Mouse (Mus musculus) thymus, adult 2 months (tissue): ENCODE data around the gene Vmn1r44. TPM values are rescaled to one million over a fixed set of nuclear protein-coding genes. Genes with fewer than 3 reads are reported as not detected.
"Not testable (repeated sequence)": the region's sequence is repeated elsewhere in the genome, so short reads cannot be mapped to it uniquely, and the experiment has no call there.

ENCODE experiments used
- DNase-seq: peaks from one replicate; pipeline ENCODE4 v3.0.0; 2021
- H3K27ac ChIP-seq: fragments of 200-500 bp; 2 replicates; pipeline ENCODE4 v1.5.1; 2012; ENCODE audit warnings: low read length, control low read depth; ENCODE audit not compliant: control insufficient read depth, insufficient read depth
- H3K27me3 ChIP-seq: fragments of 200-500 bp; 2 replicates; pipeline ENCODE4 v1.6.1; 2012; ENCODE audit warnings: mild to moderate bottlenecking, low read length, moderate library complexity, mixed read lengths; ENCODE audit not compliant: control insufficient read depth, insufficient read depth
- H3K36me3 ChIP-seq: fragments of 200-500 bp; 2 replicates; pipeline ENCODE4 v1.6.1; 2012; ENCODE audit warnings: mild to moderate bottlenecking, low read length, moderate library complexity; ENCODE audit not compliant: control insufficient read depth, insufficient read depth
- H3K4me1 ChIP-seq: fragments of 200-500 bp; replicated peaks from 2 replicates; pipeline ENCODE4 v1.6.1; 2012; ENCODE audit warnings: low read length; ENCODE audit not compliant: control insufficient read depth, insufficient read depth
- H3K4me3 ChIP-seq: fragments of 200-500 bp; 2 replicates; pipeline ENCODE4 v1.5.1; 2012; ENCODE audit warnings: mild to moderate bottlenecking, low read length, control low read depth, moderate library complexity; ENCODE audit not compliant: control insufficient read depth, insufficient read depth
- CTCF ChIP-seq: fragments of 200-500 bp; IDR thresholded peaks from 2 replicates; pipeline ENCODE4 v1.5.1; 2012; ENCODE audit warnings: mild to moderate bottlenecking, control low read depth, low read length, moderate library complexity, borderline replicate concordance; ENCODE audit not compliant: control insufficient read depth, poor library complexity, insufficient read depth; ENCODE audit errors: extremely low read depth
- POLR2A ChIP-seq: fragments of 200-500 bp; IDR thresholded peaks from 2 replicates; pipeline ENCODE4 v1.6.1; 2012; ENCODE audit warnings: mild to moderate bottlenecking, low read length, control low read depth, moderate library complexity; ENCODE audit not compliant: control insufficient read depth, poor library complexity, insufficient read depth; ENCODE audit errors: extremely low read depth
- WGBS: fragments of 180-500 bp; shearing (Covaris S2); methylation state at CpG from one replicate; pipeline ENCODE4 v1.1.7; 2018; 5-methylcytosine and 5-hydroxymethylcytosine counted together
- polyA plus RNA-seq: library from polyadenylated mRNA; depleted of rRNA; stranded (reverse); fragments of >200 nt; gene quantifications from 2 replicates; pipeline ENCODE4 v1.2.3, GENCODE M21; 2012; rRNA removed

Gene Vmn1r44
- polyA plus RNA-seq, result not detected in 2 replicates

GRCm38 (mm10) chr6:89883360-89883759 lies at the start of gene Vmn1r44:
Gene Vmn1r44, plus strand, starts transcription at chr6:89883660.
- WGBS, result 100% methylated on average over 1 of the region's 1 CpGs
- no peak within 1 kb of the TSS for H3K27ac ChIP-seq
- no peak for TF ChIP-seq CTCF
- TF ChIP-seq POLR2A, result no peak
- H3K4me3 ChIP-seq, result no peak within 1 kb of the TSS
- H3K36me3 ChIP-seq, result no peaks in the 10 kb centered on the region
- H3K4me1 ChIP-seq, result no peaks in the 10 kb centered on the region
- H3K27me3 ChIP-seq, result no peaks in the 10 kb centered on the region
- no peak for DNase-seq

- 82% methylated on average over 3 of the region's 3 CpGs for WGBS
- H3K4me3 ChIP-seq, result no peak overlapping the region
- no peak for TF ChIP-seq POLR2A
- TF ChIP-seq CTCF, result no peak
These were observed 25.9 kb upstream of the Vmn1r44 start for GRCm38 (mm10) chr6:89857552-89857951.

GRCm38 (mm10) chr6:89859839-89860238 lies 23.6 kb upstream of the Vmn1r44 start:
- Histone ChIP-seq H3K36me3 (no peaks in the 10 kb centered on the region), H3K27ac (no peak overlapping the region), H3K4me3 (no peak overlapping the region), H3K27me3 (no peaks in the 10 kb centered on the region), H3K4me1 (no peaks in the 10 kb centered on the region)
- WGBS, result 83% methylated on average over 2 of the region's 2 CpGs
- TF ChIP-seq CTCF (no peak), POLR2A (no peak)
- no peak for DNase-seq

More at GRCm38 (mm10) chr6:89857552-89857951, 25.9 kb upstream of the Vmn1r44 start:
- no peaks in the 10 kb centered on the region for H3K36me3 ChIP-seq
- DNase-seq, result no peak
- no peak overlapping the region for H3K27ac ChIP-seq
- H3K27me3 ChIP-seq, result no peaks in the 10 kb centered on the region
- H3K4me1 ChIP-seq, result no peaks in the 10 kb centered on the region

- no peaks in the 10 kb centered on the region for H3K27me3 ChIP-seq
- 77% methylated on average over 4 of the region's 4 CpGs for WGBS
- TF ChIP-seq CTCF (no peak), POLR2A (no peak)
These were observed 19.7 kb upstream of the Vmn1r44 start for GRCm38 (mm10) chr6:89863792-89864191.

GRCm38 (mm10) chr6:89867276-89867675 lies 16.2 kb upstream of the Vmn1r44 start:
- 58% methylated on average over 2 of the region's 2 CpGs for WGBS
- H3K27me3 ChIP-seq, result no peaks in the 10 kb centered on the region
- no peak overlapping the region for H3K4me3 ChIP-seq
- H3K27ac ChIP-seq, result no peak overlapping the region
- no peak for DNase-seq
- TF ChIP-seq CTCF (no peak), POLR2A (no peak)
- H3K4me1 ChIP-seq, result no peaks in the 10 kb centered on the region
- no peaks in the 10 kb centered on the region for H3K36me3 ChIP-seq

More at GRCm38 (mm10) chr6:89863792-89864191, 19.7 kb upstream of the Vmn1r44 start:
- Histone ChIP-seq H3K4me3 (no peak overlapping the region), H3K4me1 (no peaks in the 10 kb centered on the region), H3K27ac (no peak overlapping the region), H3K36me3 (no peaks in the 10 kb centered on the region)
- no peak for DNase-seq

GRCm38 (mm10) chr6:89867976-89868375 lies 15.5 kb upstream of the Vmn1r44 start:
- Histone ChIP-seq H3K36me3 (no peaks in the 10 kb centered on the region), H3K27me3 (no peaks in the 10 kb centered on the region), H3K4me1 (no peaks in the 10 kb centered on the region), H3K4me3 (no peak overlapping the region), H3K27ac (no peak overlapping the region)
- no peak for DNase-seq
- 94% methylated on average over 2 of the region's 2 CpGs for WGBS
- TF ChIP-seq CTCF, result no peak

- H3K36me3 ChIP-seq, H3K4me3 ChIP-seq, H3K27ac ChIP-seq, H3K4me1 ChIP-seq, DNase-seq, H3K27me3 ChIP-seq: not testable (repeated sequence)
- WGBS, result 83% methylated on average over 3 of the region's 3 CpGs
These were observed 7.1 kb upstream of the Vmn1r44 start, which contains the start of the genes Vmn1r42 and Vmn1r43 for GRCm38 (mm10) chr6:89876313-89876712. Gene Vmn1r42, minus strand, starts transcription at chr6:89876413. Gene Vmn1r43, minus strand, starts transcription at chr6:89876413.
